Mouse (Mus musculus) limb, embryonic 10.5 days (tissue): ENCODE data around the gene Kcnj1. TPM values are rescaled to one million over a fixed set of nuclear protein-coding genes. Genes with fewer than 3 reads are reported as not detected.

Experiments used
- DNase-seq: peaks from one replicate; pipeline ENCODE4 v3.0.0-alpha.2; 2017; ENCODE audit warnings: low spot score
- H3K27ac ChIP-seq: fragments of 300-500 bp; sonication (generic); 2 replicates; pipeline ENCODE4 v1.5.1; 2016; ENCODE audit warnings: mild to moderate bottlenecking
- H3K27me3 ChIP-seq: fragments of 300-500 bp; sonication (generic); 2 replicates; pipeline ENCODE4 v1.6.1; 2016; ENCODE audit warnings: low read depth, mild to moderate bottlenecking; ENCODE audit not compliant: poor library complexity, severe bottlenecking
- H3K36me3 ChIP-seq: fragments of 300-500 bp; sonication (generic); 2 replicates; pipeline ENCODE4 v1.6.1; 2016; ENCODE audit warnings: mild to moderate bottlenecking, moderate library complexity
- H3K4me1 ChIP-seq: fragments of 300-500 bp; sonication (generic); 2 replicates; pipeline ENCODE4 v1.6.1; 2016
- H3K4me3 ChIP-seq: fragments of 300-500 bp; sonication (generic); 2 replicates; pipeline ENCODE4 v1.5.1; 2016; ENCODE audit warnings: mild to moderate bottlenecking, moderate library complexity
- H3K9me3 ChIP-seq: fragments of 300-500 bp; sonication (generic); replicated peaks from 2 replicates; pipeline ENCODE4 v1.6.1; 2016; ENCODE audit warnings: mild to moderate bottlenecking
- WGBS: fragments of 180-500 bp; shearing (Covaris S2); methylation state at CpG from one replicate; pipeline ENCODE4 v1.1.7; 2016; 5-methylcytosine and 5-hydroxymethylcytosine counted together
- polyA plus RNA-seq: library from polyadenylated mRNA; unstranded; fragments of >200 nt; fragmentation: Nextera tagmentation; extraction: Ambion mirVana; gene quantifications from 2 replicates; pipeline ENCODE4 v1.2.1, GENCODE M21; 2016

Gene Kcnj1
- polyA plus RNA-seq, 1 experiment from 2014 or later, result not detected

DNA sequence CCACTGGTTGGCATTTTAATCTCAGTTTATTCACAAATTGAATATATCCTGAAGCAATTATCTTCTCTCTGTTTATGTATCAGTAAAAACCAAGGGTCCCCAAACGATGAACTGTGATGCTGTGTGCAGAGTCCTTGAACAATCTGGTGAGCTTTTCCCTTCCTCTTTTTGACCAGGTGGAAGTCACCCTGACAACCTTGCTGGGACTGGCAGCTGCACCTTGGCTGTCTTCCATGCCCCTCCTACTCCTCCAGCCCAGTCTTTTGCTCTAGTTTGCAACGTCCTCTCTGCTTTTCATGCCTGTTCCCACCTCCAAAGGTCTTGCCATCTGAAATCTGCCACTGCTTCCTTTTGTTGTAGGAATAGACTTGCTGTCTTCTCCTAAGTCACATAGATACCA lies 3.5 kb upstream of the Kcnj1 start:
- Histone ChIP-seq H3K9me3 (no peaks in the 10 kb centered on the region), H3K4me3 (no peak overlapping the region), H3K27ac (no peak overlapping the region), H3K4me1 (no peaks in the 10 kb centered on the region), H3K36me3 (no peaks in the 10 kb centered on the region), H3K27me3 (no peaks in the 10 kb centered on the region)
- DNase-seq, result no peak
- WGBS, result 59% methylated on average over 2 of the region's 2 CpGs

DNA sequence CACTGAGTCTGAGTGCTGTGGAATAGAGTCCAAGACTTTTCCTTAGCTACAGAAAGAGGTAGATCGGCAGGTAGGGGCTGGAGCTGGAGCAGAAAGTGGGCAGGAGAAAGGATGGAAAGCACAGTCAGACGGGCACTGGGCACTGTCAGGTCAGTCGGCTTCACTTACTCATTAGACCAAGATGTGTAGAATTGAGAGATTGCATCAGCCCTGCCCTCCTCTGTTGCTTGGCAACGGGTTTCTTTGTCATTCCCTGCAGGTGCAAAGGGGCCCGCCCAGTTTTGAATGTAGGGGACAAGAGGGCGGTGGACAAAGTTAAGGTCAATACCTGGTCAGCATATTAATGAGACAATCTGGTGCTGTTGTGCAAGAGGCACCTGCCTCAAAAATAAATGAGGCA lies 2.9 kb upstream of the Kcnj1 start:
- no peaks in the 10 kb centered on the region for H3K36me3 ChIP-seq
- H3K27ac ChIP-seq, result no peak overlapping the region
- no peaks in the 10 kb centered on the region for H3K27me3 ChIP-seq
- no peaks in the 10 kb centered on the region for H3K9me3 ChIP-seq
- no peak for DNase-seq
- no peaks in the 10 kb centered on the region for H3K4me1 ChIP-seq
- 65% methylated on average over 6 of the region's 6 CpGs for WGBS
- no peak overlapping the region for H3K4me3 ChIP-seq

DNA sequence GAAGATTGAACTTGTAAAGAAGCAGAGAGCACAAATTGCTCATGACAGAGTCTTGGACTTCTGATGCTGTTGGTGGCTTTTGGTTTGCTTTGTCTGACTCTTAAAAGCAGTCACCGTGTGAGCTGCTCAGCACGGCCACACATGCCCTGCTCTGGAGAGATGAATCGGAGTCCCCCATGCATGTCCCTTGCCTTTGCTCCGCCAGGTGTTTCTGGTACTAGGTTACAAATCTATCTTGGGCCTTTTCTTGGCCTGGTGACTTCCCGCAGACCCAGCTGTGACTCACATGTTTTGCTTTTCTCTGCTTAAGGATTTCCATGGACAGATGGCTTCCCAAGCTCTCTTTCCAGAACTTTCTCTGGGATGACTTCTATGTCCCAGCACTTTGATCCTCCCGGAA lies 1.4 kb downstream of the Kcnj1 start:
- Histone ChIP-seq H3K27ac (no peak overlapping the region), H3K27me3 (no peaks in the 10 kb centered on the region), H3K9me3 (no peaks in the 10 kb centered on the region), H3K4me1 (no peaks in the 10 kb centered on the region), H3K36me3 (no peaks in the 10 kb centered on the region), H3K4me3 (no peak overlapping the region)
- DNase-seq, result no peak
- 96% methylated on average over 6 of the region's 6 CpGs for WGBS

DNA sequence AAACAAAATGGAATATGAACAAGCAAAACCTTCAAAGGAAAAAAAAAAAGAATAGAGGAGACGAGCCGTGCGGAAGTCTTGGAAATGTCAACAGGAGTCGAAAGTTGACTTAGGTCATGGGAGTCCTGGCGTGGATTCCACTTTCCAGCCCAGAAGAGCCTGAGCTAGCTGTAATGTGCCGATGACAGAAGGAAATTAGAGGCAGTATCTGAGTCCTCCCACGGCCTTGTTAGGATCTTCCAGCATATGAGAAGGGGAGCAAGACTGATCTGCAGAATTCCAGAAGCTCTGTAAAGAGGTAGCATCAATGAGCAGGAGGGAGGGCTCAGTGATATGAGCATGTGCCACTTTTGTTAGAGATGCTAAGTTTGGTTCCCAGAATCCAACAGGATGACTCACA lies 3.7 kb downstream of the Kcnj1 start:
- DNase-seq, result no peak
- 89% methylated on average over 7 of the region's 7 CpGs for WGBS
- Histone ChIP-seq H3K36me3 (no peaks in the 10 kb centered on the region), H3K27ac (no peak overlapping the region), H3K27me3 (no peaks in the 10 kb centered on the region), H3K9me3 (no peaks in the 10 kb centered on the region), H3K4me1 (no peaks in the 10 kb centered on the region), H3K4me3 (no peak overlapping the region)

DNA sequence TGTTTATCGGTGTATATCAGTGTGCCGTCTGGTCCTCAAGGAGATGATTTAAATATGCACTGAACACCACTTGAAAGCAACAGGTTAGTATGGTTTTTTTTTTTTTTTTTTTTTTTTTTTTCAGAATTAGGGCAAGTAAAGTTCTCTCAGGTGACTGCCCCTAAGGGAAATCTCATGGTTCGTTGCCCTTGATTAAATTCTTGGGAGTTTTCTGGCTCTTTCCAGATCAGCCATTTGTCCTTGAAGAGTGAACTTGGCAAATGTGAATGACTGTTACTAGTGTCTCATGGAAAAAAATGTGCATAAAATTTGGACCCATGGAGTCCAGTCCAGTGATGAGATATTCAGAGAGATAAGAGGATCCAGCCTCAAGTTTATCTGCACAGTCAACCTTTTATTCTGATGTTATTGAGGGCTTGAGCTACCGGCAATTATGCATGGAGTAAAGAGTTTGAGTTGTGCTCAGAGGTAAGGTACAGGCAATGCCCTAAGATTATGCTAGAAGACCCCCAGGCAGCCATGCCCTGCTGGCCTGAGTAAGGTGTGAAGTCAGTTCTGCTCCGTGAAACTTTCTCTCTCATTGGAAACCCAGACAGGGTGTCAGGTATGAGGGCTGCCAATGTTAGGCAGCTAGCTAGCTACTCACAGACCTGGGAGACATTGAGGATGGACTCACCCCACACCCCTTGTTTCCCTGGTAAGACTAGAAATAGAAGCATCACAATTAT lies 4.7 kb downstream of the Kcnj1 start:
- Histone ChIP-seq H3K27ac (no peak overlapping the region), H3K27me3 (no peaks in the 10 kb centered on the region), H3K4me1 (no peaks in the 10 kb centered on the region), H3K4me3 (no peak overlapping the region), H3K9me3 (no peaks in the 10 kb centered on the region), H3K36me3 (no peaks in the 10 kb centered on the region)
- no peak for DNase-seq
- 81% methylated on average over 5 of the region's 5 CpGs for WGBS

DNA sequence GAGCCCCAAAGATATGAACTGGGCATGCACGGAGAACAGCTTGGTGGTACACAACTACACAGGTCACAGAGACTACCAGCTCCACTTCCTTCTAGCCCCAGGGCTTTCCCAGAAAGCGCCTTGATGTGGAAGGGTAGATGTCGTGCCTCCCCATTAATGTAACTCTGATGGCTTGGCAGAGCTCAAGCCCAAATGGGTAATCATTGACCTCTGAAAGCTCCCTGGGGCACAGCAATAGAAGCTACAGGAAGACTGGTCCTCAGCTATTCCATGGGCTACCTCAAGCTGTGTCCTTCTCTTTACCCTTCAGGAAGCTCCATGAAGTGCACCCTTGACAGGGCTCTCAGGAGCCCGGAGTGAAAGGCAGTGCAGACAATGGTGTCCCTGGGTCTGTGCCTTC lies 12.6 kb downstream of the Kcnj1 start:
- H3K27me3 ChIP-seq, result no peaks in the 10 kb centered on the region
- DNase-seq, result no peak
- 84% methylated on average over 4 of the region's 4 CpGs for WGBS

DNA sequence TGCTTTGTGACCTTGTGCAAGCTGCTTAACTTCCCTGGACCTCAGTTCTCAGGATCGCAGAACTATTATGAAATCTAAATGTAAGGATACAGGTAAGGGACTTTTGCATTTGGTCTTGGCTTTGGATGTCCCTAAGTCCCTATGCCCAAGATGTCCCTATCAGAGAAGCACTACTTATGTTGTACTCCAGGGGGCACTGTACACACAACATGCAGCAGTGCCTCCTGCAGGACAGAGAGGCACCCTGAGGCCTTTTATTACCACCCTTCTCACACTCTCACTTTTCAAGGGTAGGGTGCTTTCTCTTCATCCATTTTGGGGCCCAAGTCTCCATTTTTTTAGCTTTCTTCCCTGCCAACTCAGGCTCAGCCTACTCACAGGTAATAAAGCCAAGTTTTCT lies 15.8 kb downstream of the Kcnj1 start:
- no peak for DNase-seq
- H3K27me3 ChIP-seq, result no peaks in the 10 kb centered on the region
- no peaks in the 10 kb centered on the region for H3K36me3 ChIP-seq
- H3K4me1 ChIP-seq, result 0 out of 2 replicates have a peak, but pooled peaks cover 4% of the 10 kb centered on the region
- no peaks in the 10 kb centered on the region for H3K9me3 ChIP-seq
- 90% methylated on average over 1 of the region's 1 CpGs for WGBS
- no peak overlapping the region for H3K4me3 ChIP-seq
- H3K27ac ChIP-seq, result no peak overlapping the region

More for the DNA sequence above, 12.6 kb downstream of the Kcnj1 start:
- Histone ChIP-seq H3K9me3 (no peaks in the 10 kb centered on the region), H3K4me3 (no peak overlapping the region), H3K4me1 (0 out of 2 replicates have a peak, but pooled peaks cover 4% of the 10 kb centered on the region), H3K27ac (no peak overlapping the region), H3K36me3 (no peaks in the 10 kb centered on the region)

DNA sequence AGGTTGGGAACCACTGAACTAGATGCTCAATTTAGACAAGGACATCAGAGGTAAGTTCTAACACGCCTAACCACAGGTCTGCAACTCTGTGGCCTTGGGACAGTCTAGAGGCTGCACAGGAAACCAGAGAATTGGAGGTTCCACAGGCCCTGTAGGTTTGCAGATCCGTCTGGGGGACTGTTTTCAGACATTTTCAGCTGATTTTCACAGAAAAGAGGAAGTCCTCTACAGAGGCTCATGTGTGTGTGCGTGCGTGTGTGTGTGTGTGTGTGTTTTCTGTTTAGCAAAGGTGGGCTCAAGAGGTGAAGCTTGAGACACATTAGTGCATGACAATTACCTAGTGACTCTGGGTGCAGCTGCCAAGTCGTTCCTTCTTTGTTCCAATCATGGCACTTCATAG lies 18.8 kb downstream of the Kcnj1 start:
- Histone ChIP-seq H3K4me1 (0 out of 2 replicates have a peak, but pooled peaks cover 4% of the 10 kb centered on the region), H3K27ac (no peak overlapping the region), H3K9me3 (no peaks in the 10 kb centered on the region), H3K4me3 (no peak overlapping the region), H3K36me3 (no peaks in the 10 kb centered on the region), H3K27me3 (no peaks in the 10 kb centered on the region)
- 85% methylated on average over 5 of the region's 5 CpGs for WGBS
- no peak for DNase-seq

DNA sequence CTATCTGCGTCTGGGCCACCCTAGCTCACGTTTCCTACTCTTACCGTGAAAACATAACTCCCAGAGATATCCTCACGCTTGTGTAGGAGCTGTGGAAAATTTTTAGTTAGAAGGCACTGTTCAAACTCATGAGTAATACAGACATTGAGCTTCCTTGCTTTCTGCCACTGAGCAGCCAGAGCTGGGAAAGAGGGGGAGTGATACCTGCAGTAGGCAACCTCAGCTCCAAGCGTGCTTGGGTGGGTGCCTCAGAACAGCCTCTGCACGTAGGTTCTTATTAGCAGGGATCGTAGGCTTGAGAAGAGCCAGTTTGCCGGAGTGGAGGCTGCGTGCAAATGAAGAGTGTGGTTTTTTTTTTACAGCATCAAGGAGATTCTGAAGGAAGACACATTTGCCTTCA lies 19.4 kb downstream of the Kcnj1 start:
- no peaks in the 10 kb centered on the region for H3K27me3 ChIP-seq
- 90% methylated on average over 9 of the region's 9 CpGs for WGBS
- no peak overlapping the region for H3K4me3 ChIP-seq
- no peak overlapping the region for H3K27ac ChIP-seq
- H3K36me3 ChIP-seq, result no peaks in the 10 kb centered on the region
- DNase-seq, result no peak
- H3K9me3 ChIP-seq, result no peaks in the 10 kb centered on the region
- 0 out of 2 replicates have a peak, but pooled peaks cover 4% of the 10 kb centered on the region for H3K4me1 ChIP-seq

DNA sequence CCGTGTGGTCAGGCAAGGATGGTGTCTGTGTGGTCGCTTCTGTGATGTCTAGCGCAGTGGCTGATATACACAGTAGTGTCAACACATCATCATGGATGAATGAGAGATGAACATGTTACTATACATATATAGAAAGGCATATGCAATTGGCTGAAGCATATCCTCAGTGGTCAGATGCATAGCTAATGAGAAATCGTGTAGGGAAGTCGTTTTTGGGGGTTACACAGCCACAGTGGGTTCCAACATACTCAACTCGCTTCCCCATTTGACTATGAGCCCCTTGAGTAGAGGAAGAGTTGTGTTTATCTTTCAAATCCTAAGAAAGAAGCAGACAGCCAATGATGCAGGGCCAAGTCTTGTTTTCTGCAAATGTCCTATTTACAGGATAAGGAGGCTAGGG lies 20.4 kb downstream of the Kcnj1 start:
- Histone ChIP-seq H3K9me3 (no peaks in the 10 kb centered on the region), H3K4me1 (0 out of 2 replicates have a peak, but pooled peaks cover 4% of the 10 kb centered on the region), H3K4me3 (no peak overlapping the region), H3K27me3 (no peaks in the 10 kb centered on the region), H3K36me3 (no peaks in the 10 kb centered on the region), H3K27ac (no peak overlapping the region)
- DNase-seq, result no peak
- 88% methylated on average over 6 of the region's 6 CpGs for WGBS

DNA sequence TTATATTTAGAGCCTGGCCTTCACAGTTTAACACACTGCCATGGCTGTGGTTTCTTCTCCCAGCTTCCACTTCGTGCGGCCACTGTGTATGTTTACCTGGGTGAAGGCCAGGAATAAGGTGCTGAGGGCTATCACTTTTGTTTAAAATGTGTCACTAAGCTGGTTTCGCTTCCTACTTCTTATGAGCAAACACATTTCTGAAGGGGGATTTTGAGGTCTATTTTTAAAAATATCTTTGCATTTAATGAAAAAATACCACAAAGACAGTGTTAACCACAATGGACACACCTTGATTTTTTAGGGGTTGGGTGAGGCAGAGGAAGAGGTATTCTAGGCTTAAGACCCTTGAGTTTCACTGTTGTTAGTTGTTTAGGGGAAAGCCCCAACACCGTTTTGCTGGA lies 22.5 kb downstream of the Kcnj1 start:
- WGBS, result 94% methylated on average over 4 of the region's 4 CpGs
- H3K36me3 ChIP-seq, result no peaks in the 10 kb centered on the region
- H3K27me3 ChIP-seq, result no peaks in the 10 kb centered on the region
- no peak for DNase-seq
- H3K27ac ChIP-seq, result no peak overlapping the region
- H3K4me3 ChIP-seq, result no peak overlapping the region
- H3K9me3 ChIP-seq, result no peaks in the 10 kb centered on the region
- peaks cover under 1% of the 10 kb centered on the region; the same call in 1 of the 2 replicates for H3K4me1 ChIP-seq

DNA sequence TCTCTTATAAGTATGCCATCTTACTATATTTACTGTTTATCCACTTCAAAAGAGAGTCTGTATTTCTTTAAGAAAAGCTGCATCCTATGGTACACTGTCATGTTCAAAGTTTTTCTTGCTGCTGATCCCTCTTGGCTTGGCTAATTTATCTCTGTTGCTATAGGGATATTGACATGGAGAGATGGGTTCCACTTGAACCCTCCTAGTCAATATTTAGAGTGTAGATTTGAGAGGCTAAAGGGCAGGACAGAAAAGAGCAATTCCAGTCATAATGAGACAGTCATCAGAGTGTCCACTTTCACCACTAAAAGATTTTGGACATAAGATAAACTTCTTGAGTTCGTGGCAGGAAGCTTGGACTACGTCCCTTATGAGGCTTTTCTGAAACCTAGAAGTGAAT lies 27.9 kb downstream of the Kcnj1 start:
- Histone ChIP-seq H3K27ac (no peak overlapping the region), H3K36me3 (no peaks in the 10 kb centered on the region), H3K4me1 (peaks cover 14% of the 10 kb centered on the region), H3K9me3 (no peaks in the 10 kb centered on the region), H3K27me3 (no peaks in the 10 kb centered on the region), H3K4me3 (no peak overlapping the region)
- 80% methylated on average over 2 of the region's 2 CpGs for WGBS
- no peak for DNase-seq

DNA sequence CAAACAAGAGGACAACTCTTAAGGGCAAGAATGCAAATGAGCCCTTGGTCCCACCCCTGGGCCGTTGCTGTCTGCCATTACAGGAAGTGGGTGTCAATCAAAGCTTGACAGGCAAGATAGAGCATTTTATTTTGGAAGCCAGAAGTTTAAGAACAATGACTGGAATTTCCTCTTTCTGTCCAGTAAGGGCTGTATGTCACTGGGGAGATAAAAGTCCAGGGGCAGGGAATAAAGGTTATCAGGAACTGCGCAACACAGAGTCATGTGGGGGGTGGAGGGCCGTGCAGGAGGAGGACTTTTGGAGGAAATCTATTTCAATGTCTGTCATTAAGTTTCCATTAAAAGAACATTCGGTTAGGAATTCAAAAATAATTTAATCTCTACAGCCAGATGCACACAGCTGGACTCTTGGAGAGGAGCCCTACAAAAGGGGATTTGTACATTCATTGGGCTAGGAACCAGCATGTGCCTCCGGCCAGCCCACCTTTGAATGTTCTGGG lies 28.4 kb downstream of the Kcnj1 start:
- H3K27ac ChIP-seq, result no peak overlapping the region
- peaks cover 19% of the 10 kb centered on the region for H3K4me1 ChIP-seq
- H3K27me3 ChIP-seq, result no peaks in the 10 kb centered on the region
- no peaks in the 10 kb centered on the region for H3K36me3 ChIP-seq
- no peak overlapping the region for H3K4me3 ChIP-seq
- H3K9me3 ChIP-seq, result no peaks in the 10 kb centered on the region
- DNase-seq, result no peak
- WGBS, result 64% methylated on average over 5 of the region's 5 CpGs
